Mouse (Mus musculus) cortical plate, adult 2 months (tissue): ENCODE results near the gene Ice1.

Experiments
- CTCF ChIP-seq: fragments of 200-500 bp; IDR thresholded peaks from 2 replicates; pipeline ENCODE4 v1.5.1; 2011; ENCODE audit warnings: mild to moderate bottlenecking, control low read depth, low read length; ENCODE audit not compliant: insufficient read depth; ENCODE audit errors: extremely low read depth
- POLR2A ChIP-seq: fragments of 200-500 bp; IDR thresholded peaks from 2 replicates; pipeline ENCODE4 v1.6.1; 2011; ENCODE audit warnings: mild to moderate bottlenecking, low read length, control low read depth; ENCODE audit not compliant: insufficient read depth; ENCODE audit errors: extremely low read depth

- TF ChIP-seq POLR2A (no peak), CTCF (no peak)
These were observed 35.9 kb downstream of the Ice1 start for GRCm38 (mm10) chr13:70601566-70601965.
